Mouse (Mus musculus): Measurements from ENCODE around the gene Zfp454.

- no peak for TF ChIP-seq ZNF384 (IDR thresholded peaks at IDR 0.05; ENCODE audit: low read depth, low read length)
- TF ChIP-seq MAFK (IDR thresholded peaks at IDR 0.05; ENCODE audit: insufficient read depth, low read depth, low read length), result no peak
- no peak for TF ChIP-seq HCFC1 (IDR thresholded peaks at IDR 0.05; ENCODE audit: borderline replicate concordance, insufficient read depth, low read length)
- no peak for TF ChIP-seq CHD2 (IDR thresholded peaks at IDR 0.05; ENCODE audit: low read depth, low read length)
Measured at GRCm38 (mm10) chr11:50914461-50914860, 27.0 kb upstream of the Zfp454 start.

Data from ES-E14 (cell line).